Mouse (Mus musculus): Measurements from ENCODE around the gene Nupl1.

Nupl1 gene

GRCm38 (mm10) chr14:60219886-60220285 lies 31.3 kb downstream of the Nupl1 start:
- peak; percentile 73 for DNase-seq

GRCm38 (mm10) chr14:60217616-60218015 lies 33.6 kb downstream of the Nupl1 start:
- no peak for DNase-seq

DNA sequence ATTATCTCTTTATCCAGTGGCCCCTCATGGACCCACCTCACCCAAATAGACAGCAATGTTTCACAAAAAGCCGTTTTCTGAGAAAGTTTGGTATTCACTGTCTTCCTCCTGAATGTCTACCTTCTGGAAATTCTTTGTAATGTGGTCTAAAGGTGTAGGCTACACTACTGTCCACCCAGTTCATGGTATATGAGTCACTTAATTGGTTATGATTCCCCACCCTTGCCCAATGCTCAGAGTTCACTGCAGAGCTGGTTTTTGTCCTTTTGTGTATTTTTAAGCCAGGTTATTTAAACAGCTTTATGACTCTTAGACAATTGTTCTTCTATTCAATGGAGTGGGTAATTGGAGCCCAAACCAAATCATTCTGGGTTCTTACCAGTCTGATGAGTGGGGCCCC lies 35.1 kb downstream of the Nupl1 start:
- no peak for DNase-seq

- no peak for DNase-seq
Observed at GRCm38 (mm10) chr14:60215000-60215399, 36.2 kb downstream of the Nupl1 start.

DNA sequence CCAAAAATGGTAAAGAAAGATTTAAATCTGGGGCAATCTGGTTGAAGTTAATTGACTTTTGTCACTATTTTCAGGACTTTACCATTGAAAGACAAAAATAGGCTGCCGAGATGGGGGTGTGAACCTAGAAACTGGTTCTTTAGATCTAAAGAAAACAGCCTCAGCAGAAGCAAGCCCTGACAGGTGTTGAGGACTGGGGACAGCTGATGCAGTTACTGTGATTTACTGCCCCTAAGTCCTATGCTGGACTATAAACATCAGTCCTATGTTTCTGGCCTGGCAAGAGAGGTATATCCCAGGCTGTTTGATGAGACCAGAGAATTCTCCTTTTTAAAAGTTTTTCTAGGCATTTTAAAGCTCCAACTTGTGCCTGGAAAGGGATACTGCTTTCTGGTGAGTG lies 37.2 kb downstream of the Nupl1 start:
- DNase-seq: no peak

- no peak for DNase-seq
Observed at GRCm38 (mm10) chr14:60209166-60209565, 42.1 kb downstream of the Nupl1 start.

DNA sequence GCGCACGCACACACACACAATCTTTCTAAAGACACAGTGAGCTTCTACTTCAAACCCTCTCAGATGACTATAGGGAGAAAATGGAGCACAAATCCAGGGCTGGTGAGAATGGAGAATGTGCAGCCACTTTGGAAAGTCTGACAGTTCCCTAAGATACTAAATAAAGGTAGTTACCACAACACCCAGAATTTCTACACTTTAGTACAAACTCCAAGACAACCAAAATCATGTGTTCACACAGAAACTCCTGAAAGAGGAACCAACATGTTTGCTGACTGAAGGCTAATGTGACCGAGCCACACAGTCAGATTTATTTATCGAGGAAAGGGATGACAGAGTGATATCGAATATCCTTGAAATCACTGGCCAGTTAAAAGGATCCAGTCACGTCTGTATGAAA lies 46.2 kb downstream of the Nupl1 start:
- DNase-seq: no peak

DNA sequence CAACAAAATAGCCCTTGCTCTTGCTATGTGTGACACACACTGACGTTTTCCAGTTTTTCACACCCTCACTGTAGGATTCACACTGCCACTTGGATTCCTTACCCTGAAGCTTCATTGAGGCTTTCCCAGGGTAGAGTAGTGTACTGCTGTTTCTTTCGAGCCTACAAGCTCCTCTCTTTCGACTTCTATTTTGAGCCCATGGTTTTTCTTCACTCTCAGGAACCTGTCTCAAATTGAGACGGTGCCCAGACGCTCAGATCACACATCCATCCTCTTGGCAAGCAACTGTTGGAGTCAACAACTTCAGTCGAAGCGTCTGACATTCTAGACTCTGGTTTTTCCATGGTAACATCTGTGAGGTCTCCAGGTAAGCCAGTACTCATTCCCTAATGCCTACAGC lies 54.3 kb downstream of the Nupl1 start, which contains the start of gene Atp8a2:
TSS of gene Atp8a2 (minus strand) at position 296 of the 400 bp plus-strand sequence.
- DNase-seq: no peak

- no peak for DNase-seq
Observed at GRCm38 (mm10) chr14:60195999-60196398, 55.2 kb downstream of the Nupl1 start.

DNA sequence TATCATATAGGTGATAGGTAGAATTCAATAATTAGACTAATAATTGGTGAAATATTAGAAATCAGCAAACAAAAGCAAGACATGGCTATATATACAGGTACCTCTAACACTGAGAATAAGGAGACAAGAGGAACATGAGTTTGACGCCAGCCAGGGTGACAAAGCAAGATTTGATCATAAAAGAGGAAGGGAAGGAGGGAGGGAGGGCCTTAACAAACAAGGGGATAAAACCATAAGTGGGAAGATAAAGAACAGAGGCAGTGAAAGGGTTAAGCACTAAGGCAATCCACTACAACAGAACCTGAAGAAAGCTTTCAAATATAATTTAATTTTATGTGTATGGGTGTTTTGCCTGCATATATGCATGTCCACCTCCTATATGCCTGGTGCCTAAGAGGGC lies 56.6 kb downstream of the Nupl1 start:
- no peak for DNase-seq

DNA sequence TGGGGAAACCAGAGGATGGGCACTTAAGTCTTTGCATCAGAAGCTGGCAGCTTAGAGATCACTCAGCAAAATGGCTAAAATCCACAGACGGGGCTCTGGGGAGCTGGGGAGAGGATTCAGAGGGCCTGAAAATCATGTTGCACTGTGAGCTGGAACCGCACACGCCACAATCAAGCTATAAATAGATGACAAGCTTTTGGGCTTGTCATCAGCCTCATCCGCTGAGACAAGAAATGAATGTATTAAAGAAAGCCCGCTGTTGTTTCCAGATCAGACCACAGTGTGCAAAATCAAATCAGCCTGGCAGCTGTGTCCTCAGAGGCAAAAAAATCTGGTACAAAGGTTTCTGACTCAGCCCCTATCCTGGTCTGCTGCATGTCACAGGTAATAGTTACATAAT lies 61.5 kb downstream of the Nupl1 start:
- no peak for DNase-seq

GRCm38 (mm10) chr14:60188201-60188825 lies 62.9 kb downstream of the Nupl1 start:
- DNase-seq: peak; percentile 17

DNA sequence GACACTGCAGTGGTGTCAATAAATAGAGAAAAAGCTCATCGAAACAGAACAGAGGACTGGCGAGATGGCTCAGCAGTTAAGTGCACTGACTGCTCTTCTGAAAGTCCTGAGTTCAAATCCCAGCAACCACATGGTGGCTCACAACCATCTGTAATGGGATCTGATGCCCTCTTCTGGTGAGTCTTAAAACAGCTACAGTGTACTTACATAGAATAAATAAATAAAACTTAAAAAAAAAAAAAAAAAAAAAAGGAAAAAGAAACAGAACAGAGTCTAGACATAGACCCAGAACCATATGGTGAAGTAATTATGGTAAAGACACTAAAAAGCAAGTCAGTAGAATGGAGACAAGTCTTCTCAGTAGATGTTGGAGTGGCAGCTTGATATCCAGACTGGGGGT lies 69.9 kb downstream of the Nupl1 start:
- DNase-seq: no peak

GRCm38 (mm10) chr14:60178571-60178955 lies 72.7 kb downstream of the Nupl1 start:
- DNase-seq: no peak

GRCm38 (mm10) chr14:60177614-60178570 lies 73.3 kb downstream of the Nupl1 start:
- peak; percentile 38 for DNase-seq

GRCm38 (mm10) chr14:60176891-60177613 lies 74.2 kb downstream of the Nupl1 start:
- DNase-seq: peak; percentile 76

DNA sequence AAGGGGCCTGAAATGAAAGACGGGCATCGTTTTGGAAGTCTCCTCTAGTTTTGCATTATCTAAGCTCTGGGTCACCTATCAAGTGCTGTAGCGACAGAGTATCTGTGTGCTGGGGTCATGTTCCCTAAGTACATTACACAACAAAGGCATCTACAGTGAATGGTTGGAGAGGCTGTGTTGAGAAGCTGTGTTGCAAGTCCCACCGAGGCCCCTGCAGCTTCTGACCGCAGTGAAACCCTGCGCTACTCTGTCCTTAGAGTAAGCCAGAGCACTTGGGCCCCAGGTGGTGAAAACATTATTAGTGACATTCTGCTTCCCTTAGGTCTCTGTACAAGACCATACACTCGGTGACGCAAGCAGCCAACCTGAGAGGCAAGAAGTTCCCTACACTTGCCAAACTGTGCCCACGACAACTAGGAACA lies 74.8 kb downstream of the Nupl1 start:
- DNase-seq: no peak

- DNase-seq: no peak
Observed at GRCm38 (mm10) chr14:60172286-60173055, 78.8 kb downstream of the Nupl1 start.

- DNase-seq: no peak
Observed at GRCm38 (mm10) chr14:60170845-60171610, 80.2 kb downstream of the Nupl1 start.

- DNase-seq: no peak
Observed at GRCm38 (mm10) chr14:60163367-60163766, 87.9 kb downstream of the Nupl1 start.

DNA sequence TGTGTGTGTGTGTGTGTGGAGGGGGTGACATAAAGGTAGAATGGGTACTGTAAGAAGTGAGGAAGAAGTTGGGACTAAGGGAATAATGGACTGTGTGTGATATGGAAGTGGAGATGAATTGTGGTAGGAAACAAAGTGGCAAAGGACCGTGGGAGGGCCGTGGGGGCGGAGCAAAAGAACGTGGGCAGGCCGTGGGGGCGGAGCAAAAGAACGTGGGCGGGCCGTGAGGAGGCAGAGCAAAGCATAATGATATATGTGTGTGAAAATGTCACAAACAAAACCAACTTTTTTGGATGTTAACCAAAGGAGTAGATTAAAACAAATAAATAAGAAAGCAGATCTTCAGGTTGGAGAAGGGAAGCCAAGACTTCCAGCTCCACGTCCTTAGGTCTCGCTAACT lies 98.9 kb downstream of the Nupl1 start:
- no peak for DNase-seq

- DNase-seq: no peak
Observed at GRCm38 (mm10) chr14:60148893-60149292, 102.3 kb downstream of the Nupl1 start.

All from layer of hippocampus, adult 9-11 months (tissue).